Mouse (Mus musculus): ENCODE measurements around the gene Chrna4. TPM values are rescaled to one million over a fixed set of nuclear protein-coding genes. Genes with fewer than 3 reads are reported as not detected.

Chrna4 gene
- polyA plus RNA-seq, 1 experiment from 2014 or later: 7.4 TPM

DNA sequence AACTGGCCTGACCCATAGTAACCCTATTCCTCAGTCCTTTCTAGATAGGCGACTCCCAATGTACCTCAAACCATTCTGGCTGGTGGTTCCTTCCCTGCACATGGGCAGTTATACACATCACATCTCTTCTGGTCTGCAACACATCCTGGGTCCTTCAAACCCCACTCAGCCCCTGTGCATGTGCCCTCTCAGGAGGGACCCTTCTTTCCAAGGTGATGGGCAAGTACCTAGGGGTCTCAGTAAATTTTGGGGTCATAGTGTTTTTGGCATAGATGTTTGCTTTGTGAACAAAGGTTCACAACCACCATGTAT is 29.0 kb upstream of the Chrna4 start:
- H3K36me3 ChIP-seq (replicated peaks; ENCODE audit: control insufficient read depth, insufficient read depth, low read depth, low read length): no peaks in the 10 kb centered on the region
- no peaks in the 10 kb centered on the region for H3K27me3 ChIP-seq (ENCODE audit: control insufficient read depth, insufficient read depth, low read length)
- no peaks in the 10 kb centered on the region for H3K9me3 ChIP-seq (replicated peaks; ENCODE audit: control insufficient read depth, low read length)
- no peak overlapping the region for H3K27ac ChIP-seq (replicated peaks; ENCODE audit: low read depth, low read length)
- no peak overlapping the region for H3K4me2 ChIP-seq (ENCODE audit: low read depth, low read length)
- DNase-seq (ENCODE audit: low spot score) (no peak), ATAC-seq (replicated peaks; ENCODE audit: insufficient number of reproducible peaks, low FRiP score, low TSS enrichment, low read depth) (no peak)
- H3K4me1 ChIP-seq (ENCODE audit: control insufficient read depth, insufficient read depth, low read length): no peaks in the 10 kb centered on the region
- WGBS: 0% methylated on average over 1 of the region's 1 CpGs
- H3K9ac ChIP-seq (replicated peaks; ENCODE audit: low read length): no peak overlapping the region
- H3K4me3 ChIP-seq (ENCODE audit: low read depth, low read length): no peak overlapping the region

DNA sequence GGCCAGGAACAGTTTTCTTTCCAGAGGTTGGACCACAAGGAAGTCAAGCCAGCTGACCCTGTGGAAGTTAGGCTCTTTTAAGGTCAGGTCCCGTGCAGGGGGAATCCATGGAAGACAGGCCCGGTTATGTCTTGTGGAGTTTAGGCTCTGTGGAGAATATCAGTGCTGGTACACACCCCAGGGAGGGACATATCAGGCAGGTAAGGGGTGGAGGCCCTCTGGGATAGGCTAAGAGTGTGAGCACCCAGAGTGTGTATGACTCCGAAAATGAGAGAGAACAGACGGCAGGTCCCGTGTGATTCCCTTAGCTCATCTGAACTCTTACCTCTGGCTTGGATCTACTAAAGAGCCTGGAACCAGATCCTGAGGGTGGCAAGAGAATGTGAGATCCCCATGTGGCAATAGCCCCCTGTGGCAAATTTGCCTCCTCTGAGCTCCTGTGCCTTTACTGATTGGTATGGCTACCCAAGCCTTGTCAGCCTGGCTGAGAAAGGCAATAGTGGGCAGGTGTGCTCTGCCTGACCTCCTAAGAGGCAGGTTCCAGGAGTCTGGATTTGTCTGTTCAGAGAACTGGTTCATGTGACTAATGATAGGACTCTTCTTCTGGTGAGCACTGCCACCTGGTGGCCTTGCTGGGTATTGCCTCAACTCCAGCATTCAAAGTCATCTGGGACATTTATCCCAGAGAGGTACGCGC is 28.5 kb upstream of the Chrna4 start:
- no peak overlapping the region for H3K9ac ChIP-seq (replicated peaks; ENCODE audit: low read length)
- DNase-seq (ENCODE audit: low spot score) (peak; percentile 85), ATAC-seq (replicated peaks; ENCODE audit: insufficient number of reproducible peaks, low FRiP score, low TSS enrichment, low read depth) (peak; percentile 54; the same call in 1 of the 2 replicates)
- no peaks in the 10 kb centered on the region for H3K36me3 ChIP-seq (replicated peaks; ENCODE audit: control insufficient read depth, insufficient read depth, low read depth, low read length)
- H3K4me2 ChIP-seq (ENCODE audit: low read depth, low read length): no peak overlapping the region
- no peaks in the 10 kb centered on the region for H3K4me1 ChIP-seq (ENCODE audit: control insufficient read depth, insufficient read depth, low read length)
- no peaks in the 10 kb centered on the region for H3K9me3 ChIP-seq (replicated peaks; ENCODE audit: control insufficient read depth, low read length)
- WGBS: 61% methylated on average over 7 of the region's 7 CpGs
- no peak overlapping the region for H3K4me3 ChIP-seq (ENCODE audit: low read depth, low read length)
- no peak overlapping the region for H3K27ac ChIP-seq (replicated peaks; ENCODE audit: low read depth, low read length)
- H3K27me3 ChIP-seq (ENCODE audit: control insufficient read depth, insufficient read depth, low read length): no peaks in the 10 kb centered on the region

DNA sequence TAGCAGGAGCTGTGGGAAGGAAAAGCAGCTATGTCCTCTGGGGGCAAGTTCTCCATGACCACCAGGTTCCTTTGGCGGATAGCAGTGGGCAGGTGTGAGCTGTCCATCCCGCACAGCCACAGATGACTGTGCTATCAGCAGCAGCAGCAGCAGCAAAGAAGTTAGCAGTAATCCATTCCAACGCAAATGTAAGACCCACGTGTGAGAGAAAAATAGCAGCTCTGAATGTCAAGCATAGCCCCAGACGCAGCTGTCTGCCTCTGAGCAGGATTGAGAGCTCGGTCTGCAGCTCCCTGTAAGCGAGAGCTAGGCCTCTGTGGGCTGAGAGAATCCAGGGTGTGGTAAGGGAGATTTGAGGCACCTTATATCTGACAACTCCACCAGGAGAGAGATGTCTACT is 26.8 kb upstream of the Chrna4 start:
- H3K4me1 ChIP-seq (ENCODE audit: control insufficient read depth, insufficient read depth, low read length): no peaks in the 10 kb centered on the region
- no peak for DNase-seq (ENCODE audit: low spot score)
- H3K27ac ChIP-seq (replicated peaks; ENCODE audit: low read depth, low read length): no peak overlapping the region
- H3K9ac ChIP-seq (replicated peaks; ENCODE audit: low read length): no peak overlapping the region
- ATAC-seq (replicated peaks; ENCODE audit: insufficient number of reproducible peaks, low FRiP score, low TSS enrichment, low read depth): no peak
- 62% methylated on average over 7 of the region's 7 CpGs for WGBS
- H3K4me3 ChIP-seq (ENCODE audit: low read depth, low read length): no peak overlapping the region
- H3K27me3 ChIP-seq (ENCODE audit: control insufficient read depth, insufficient read depth, low read length): no peaks in the 10 kb centered on the region
- no peak overlapping the region for H3K4me2 ChIP-seq (ENCODE audit: low read depth, low read length)
- H3K9me3 ChIP-seq (replicated peaks; ENCODE audit: control insufficient read depth, low read length): no peaks in the 10 kb centered on the region
- no peaks in the 10 kb centered on the region for H3K36me3 ChIP-seq (replicated peaks; ENCODE audit: control insufficient read depth, insufficient read depth, low read depth, low read length)

DNA sequence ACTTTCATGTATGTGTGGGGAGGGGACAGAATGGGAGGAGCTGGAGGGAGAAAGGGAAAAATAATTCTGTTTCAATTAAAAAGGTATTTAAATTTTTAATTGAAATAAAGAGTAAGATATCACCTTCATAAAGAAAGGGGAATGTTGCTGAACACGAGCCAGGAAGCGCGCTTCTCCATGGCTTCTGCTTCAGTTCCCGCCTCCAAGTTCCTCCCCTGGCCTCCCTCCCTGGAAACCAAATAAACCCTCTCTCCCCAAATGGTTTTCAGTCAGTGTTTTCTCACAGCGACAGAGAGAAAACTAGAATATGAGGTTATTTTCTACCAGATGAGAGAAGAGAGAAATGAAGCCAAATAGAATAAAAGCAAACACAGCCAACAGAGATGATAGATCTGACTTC is 25.2 kb upstream of the Chrna4 start:
- no peaks in the 10 kb centered on the region for H3K27me3 ChIP-seq (ENCODE audit: control insufficient read depth, insufficient read depth, low read length)
- H3K4me3 ChIP-seq (ENCODE audit: low read depth, low read length): no peak overlapping the region
- H3K36me3 ChIP-seq (replicated peaks; ENCODE audit: control insufficient read depth, insufficient read depth, low read depth, low read length): no peaks in the 10 kb centered on the region
- DNase-seq (ENCODE audit: low spot score): no peak
- H3K4me1 ChIP-seq (ENCODE audit: control insufficient read depth, insufficient read depth, low read length): no peaks in the 10 kb centered on the region
- no peak overlapping the region for H3K4me2 ChIP-seq (ENCODE audit: low read depth, low read length)
- no peak overlapping the region for H3K27ac ChIP-seq (replicated peaks; ENCODE audit: low read depth, low read length)
- WGBS: 74% methylated on average over 5 of the region's 5 CpGs
- H3K9me3 ChIP-seq (replicated peaks; ENCODE audit: control insufficient read depth, low read length): no peaks in the 10 kb centered on the region
- ATAC-seq (replicated peaks; ENCODE audit: insufficient number of reproducible peaks, low FRiP score, low TSS enrichment, low read depth): no peak
- H3K9ac ChIP-seq (replicated peaks; ENCODE audit: low read length): no peak overlapping the region

DNA sequence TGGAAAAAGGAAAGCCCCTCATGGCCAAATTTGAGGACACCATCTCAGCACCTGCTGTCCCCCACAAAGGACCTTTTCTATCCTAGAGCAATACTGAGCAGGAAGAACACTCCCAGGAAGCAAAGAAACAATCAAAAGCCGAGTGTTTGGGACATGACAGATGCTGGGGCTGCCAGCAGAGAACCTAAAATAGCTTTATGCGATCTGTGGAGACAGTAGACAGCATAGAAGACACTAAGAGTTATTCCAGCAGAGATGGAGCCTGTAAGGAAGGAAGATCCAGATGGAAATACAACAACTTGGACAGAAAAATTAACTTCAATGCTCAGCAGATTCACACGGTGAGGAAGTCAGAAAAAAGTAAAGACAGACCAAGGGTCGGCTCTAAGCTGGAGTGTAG is 22.5 kb upstream of the Chrna4 start:
- Histone ChIP-seq H3K27me3 (ENCODE audit: control insufficient read depth, insufficient read depth, low read length) (no peaks in the 10 kb centered on the region), H3K36me3 (replicated peaks; ENCODE audit: control insufficient read depth, insufficient read depth, low read depth, low read length) (no peaks in the 10 kb centered on the region), H3K9me3 (replicated peaks; ENCODE audit: control insufficient read depth, low read length) (no peaks in the 10 kb centered on the region), H3K27ac (replicated peaks; ENCODE audit: low read depth, low read length) (no peak overlapping the region), H3K4me1 (ENCODE audit: control insufficient read depth, insufficient read depth, low read length) (no peaks in the 10 kb centered on the region), H3K9ac (replicated peaks; ENCODE audit: low read length) (no peak overlapping the region), H3K4me2 (ENCODE audit: low read depth, low read length) (no peak overlapping the region), H3K4me3 (ENCODE audit: low read depth, low read length) (no peak overlapping the region)
- DNase-seq (ENCODE audit: low spot score): no peak
- 68% methylated on average over 4 of the region's 4 CpGs for WGBS
- ATAC-seq (replicated peaks; ENCODE audit: insufficient number of reproducible peaks, low FRiP score, low TSS enrichment, low read depth): no peak

DNA sequence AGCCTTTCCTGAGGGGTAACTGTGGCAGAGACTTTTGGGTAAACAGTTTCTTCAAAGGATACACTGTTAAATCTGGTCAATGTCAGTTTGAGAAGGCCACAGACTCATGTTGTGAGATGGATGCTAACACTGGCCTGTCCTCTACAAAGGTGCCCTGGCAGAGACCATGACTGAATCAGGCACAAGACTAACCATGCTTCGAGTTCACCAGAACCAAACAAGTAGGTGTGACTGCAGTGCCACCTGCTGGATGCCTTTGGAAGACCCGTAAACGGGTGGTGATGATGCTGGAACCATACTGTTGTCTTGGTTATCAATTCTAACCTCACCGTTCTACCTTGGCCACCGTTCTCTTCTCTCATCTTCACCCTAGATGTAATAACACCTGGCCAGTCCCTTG is 16.8 kb upstream of the Chrna4 start:
- Histone ChIP-seq H3K4me2 (ENCODE audit: low read depth, low read length) (no peak overlapping the region), H3K36me3 (replicated peaks; ENCODE audit: control insufficient read depth, insufficient read depth, low read depth, low read length) (no peaks in the 10 kb centered on the region), H3K27me3 (ENCODE audit: control insufficient read depth, insufficient read depth, low read length) (no peaks in the 10 kb centered on the region), H3K27ac (replicated peaks; ENCODE audit: low read depth, low read length) (no peak overlapping the region), H3K4me1 (ENCODE audit: control insufficient read depth, insufficient read depth, low read length) (no peaks in the 10 kb centered on the region), H3K9ac (replicated peaks; ENCODE audit: low read length) (no peak overlapping the region), H3K9me3 (replicated peaks; ENCODE audit: control insufficient read depth, low read length) (no peaks in the 10 kb centered on the region), H3K4me3 (ENCODE audit: low read depth, low read length) (no peak overlapping the region)
- 23% methylated on average over 5 of the region's 5 CpGs for WGBS
- ATAC-seq (replicated peaks; ENCODE audit: insufficient number of reproducible peaks, low FRiP score, low TSS enrichment, low read depth): 0 out of 2 replicates have a peak, but pooled peaks have one; percentile 58
- peak; percentile 85 for DNase-seq (ENCODE audit: low spot score)

DNA sequence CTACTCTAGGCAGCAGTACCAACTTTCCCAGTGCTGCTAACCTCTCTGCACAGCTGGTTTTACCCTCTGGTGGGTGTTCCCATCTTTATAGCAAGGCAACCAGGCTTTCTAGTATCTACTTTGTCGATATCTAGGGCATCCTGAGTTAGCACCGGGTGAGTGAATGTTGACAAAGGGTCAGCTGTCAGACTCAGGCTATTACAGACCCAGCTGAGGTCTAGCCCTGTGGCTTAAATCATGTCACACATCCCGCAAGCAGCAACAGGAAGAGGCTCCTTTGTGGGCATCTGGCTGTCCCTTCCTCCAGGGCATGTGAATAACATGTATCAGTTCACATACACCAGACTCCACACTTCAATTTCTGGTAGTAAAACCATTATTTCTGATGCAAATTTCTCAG is 14.8 kb upstream of the Chrna4 start:
- ATAC-seq (replicated peaks; ENCODE audit: insufficient number of reproducible peaks, low FRiP score, low TSS enrichment, low read depth) (no peak), DNase-seq (ENCODE audit: low spot score) (no peak)
- H3K27ac ChIP-seq (replicated peaks; ENCODE audit: low read depth, low read length): no peak overlapping the region
- no peak overlapping the region for H3K4me3 ChIP-seq (ENCODE audit: low read depth, low read length)
- no peaks in the 10 kb centered on the region for H3K27me3 ChIP-seq (ENCODE audit: control insufficient read depth, insufficient read depth, low read length)
- no peaks in the 10 kb centered on the region for H3K4me1 ChIP-seq (ENCODE audit: control insufficient read depth, insufficient read depth, low read length)
- WGBS: 57% methylated on average over 3 of the region's 3 CpGs
- no peak overlapping the region for H3K9ac ChIP-seq (replicated peaks; ENCODE audit: low read length)
- no peak overlapping the region for H3K4me2 ChIP-seq (ENCODE audit: low read depth, low read length)
- no peaks in the 10 kb centered on the region for H3K36me3 ChIP-seq (replicated peaks; ENCODE audit: control insufficient read depth, insufficient read depth, low read depth, low read length)
- H3K9me3 ChIP-seq (replicated peaks; ENCODE audit: control insufficient read depth, low read length): no peaks in the 10 kb centered on the region

DNA sequence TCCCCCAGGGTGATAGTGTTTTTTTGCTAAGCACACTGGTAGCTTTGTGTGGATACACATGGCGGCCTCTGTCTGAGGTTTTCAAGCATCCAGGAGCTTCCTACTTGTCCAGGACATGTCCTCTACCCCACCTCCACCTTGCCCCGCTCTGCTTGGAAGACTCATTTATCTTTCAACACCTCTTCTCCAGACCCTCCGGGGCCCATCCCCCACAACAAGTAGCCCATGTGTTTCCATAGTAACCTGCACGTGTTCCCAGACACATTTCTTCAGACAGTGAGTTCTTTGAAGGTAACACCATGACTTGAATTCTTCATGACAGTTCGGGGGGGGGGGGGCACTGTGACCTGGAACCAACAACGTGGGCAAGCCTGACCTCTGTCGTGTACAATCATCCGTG is 14.0 kb upstream of the Chrna4 start:
- no peak overlapping the region for H3K9ac ChIP-seq (replicated peaks; ENCODE audit: low read length)
- no peak overlapping the region for H3K4me3 ChIP-seq (ENCODE audit: low read depth, low read length)
- H3K4me1 ChIP-seq (ENCODE audit: control insufficient read depth, insufficient read depth, low read length): no peaks in the 10 kb centered on the region
- H3K36me3 ChIP-seq (replicated peaks; ENCODE audit: control insufficient read depth, insufficient read depth, low read depth, low read length): no peaks in the 10 kb centered on the region
- DNase-seq (ENCODE audit: low spot score) (peak; percentile 14), ATAC-seq (replicated peaks; ENCODE audit: insufficient number of reproducible peaks, low FRiP score, low TSS enrichment, low read depth) (no peak)
- 42% methylated on average over 8 of the region's 8 CpGs for WGBS
- H3K9me3 ChIP-seq (replicated peaks; ENCODE audit: control insufficient read depth, low read length): no peaks in the 10 kb centered on the region
- no peaks in the 10 kb centered on the region for H3K27me3 ChIP-seq (ENCODE audit: control insufficient read depth, insufficient read depth, low read length)
- H3K27ac ChIP-seq (replicated peaks; ENCODE audit: low read depth, low read length): no peak overlapping the region
- H3K4me2 ChIP-seq (ENCODE audit: low read depth, low read length): no peak overlapping the region
